Mouse (Mus musculus) hematopoietic stem cell, adult 5-6 weeks (primary cell): ENCODE data around the gene Fars2. TPM values are rescaled to one million over a fixed set of nuclear protein-coding genes. Genes with fewer than 3 reads are reported as not detected.

ENCODE experiments used
- ATAC-seq, 2 experiments: fragments of 125-278 bp in 1 of 2; replicated peaks in 1 of 2; 2 replicates each; pipeline ENCODE4 v1.8.0; 2016 to 2017; ENCODE audit warnings: inconsistent platforms in 2 of 2, mild to moderate bottlenecking in 2 of 2, moderate number of reproducible peaks in 2 of 2, low read depth in 1 of 2, moderate TSS enrichment in 1 of 2; ENCODE audit not compliant: low FRiP score in 2 of 2, poor library complexity in 2 of 2, severe bottlenecking in 2 of 2, insufficient read depth in 1 of 2, low TSS enrichment in 1 of 2
- total RNA-seq: library from RNA; stranded (forward); fragments of 172-1452, 232-1000 nt; gene quantifications from 2 replicates; pipeline ENCODE4 v1.2.3, GENCODE M21; 2017

The Fars2 gene
- total RNA-seq, 1 experiment from 2014 or later = 80.1 TPM

DNA sequence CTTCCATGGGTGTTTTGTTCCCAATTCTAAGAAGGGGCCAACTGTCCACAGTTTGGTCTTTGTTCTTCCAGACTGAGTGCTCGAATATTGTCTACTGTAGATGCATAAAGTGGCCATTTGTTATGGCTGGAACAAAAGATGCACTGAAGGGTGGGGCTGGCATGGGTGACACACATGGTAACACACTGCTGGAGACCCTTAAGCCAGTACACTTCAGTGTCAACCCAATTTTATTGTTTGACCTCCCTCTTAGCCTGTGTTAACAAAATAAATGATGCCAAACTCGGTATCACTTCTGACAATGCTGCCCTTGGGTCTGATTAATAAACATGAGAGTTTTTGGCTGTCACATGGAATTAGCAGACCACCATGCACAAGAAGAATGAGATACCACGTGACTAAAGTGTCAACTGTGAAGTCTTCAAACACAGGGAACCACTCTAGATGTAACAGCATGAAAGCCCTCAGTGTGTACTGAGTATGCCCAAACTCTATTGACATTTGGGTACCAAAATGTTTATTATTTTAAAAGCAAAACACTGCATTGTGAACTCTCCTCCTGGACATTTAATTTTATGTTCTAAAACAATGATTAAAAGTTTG, 590.0 kb downstream of the Fars2 start:
- no peak for ATAC-seq

DNA sequence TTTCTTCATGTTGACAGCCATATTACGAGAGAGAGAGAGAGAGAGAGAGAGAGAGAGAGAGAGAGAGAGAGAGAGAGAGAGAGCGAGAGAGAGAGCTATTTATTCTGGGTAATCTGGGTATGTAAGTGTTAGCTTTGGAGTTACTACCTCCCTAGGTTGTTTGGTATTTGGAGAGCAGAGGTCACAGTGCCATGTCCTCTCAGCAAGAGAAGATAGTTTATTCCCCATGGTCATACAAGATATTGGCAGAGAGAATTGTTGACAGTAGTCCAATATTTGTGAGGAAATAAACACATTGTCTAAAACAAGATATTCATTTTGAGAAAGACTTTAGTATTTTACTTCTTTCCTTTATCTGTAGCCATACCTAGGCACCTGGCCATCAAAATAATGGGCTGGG, 596.9 kb downstream of the Fars2 start:
- no peak for ATAC-seq

DNA sequence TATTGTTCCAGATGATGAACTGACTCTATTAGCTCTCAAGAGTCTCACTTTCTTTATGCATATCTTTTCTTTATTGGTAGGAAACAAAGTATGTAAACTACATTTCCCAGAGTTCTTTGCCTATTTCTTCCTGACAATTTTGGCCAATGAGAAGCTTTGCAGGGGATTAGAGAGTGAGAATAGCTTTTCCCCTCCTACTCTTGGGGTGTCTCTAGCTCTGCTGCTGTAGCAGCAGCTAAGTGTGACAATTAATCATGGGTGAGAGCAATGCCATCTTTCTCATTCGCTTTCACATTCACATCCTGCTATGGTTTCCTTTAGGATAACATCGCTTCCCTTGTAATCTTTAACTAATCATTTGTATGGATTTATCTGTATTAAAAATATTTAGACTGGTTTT, 599.5 kb downstream of the Fars2 start:
- no peak for ATAC-seq

DNA sequence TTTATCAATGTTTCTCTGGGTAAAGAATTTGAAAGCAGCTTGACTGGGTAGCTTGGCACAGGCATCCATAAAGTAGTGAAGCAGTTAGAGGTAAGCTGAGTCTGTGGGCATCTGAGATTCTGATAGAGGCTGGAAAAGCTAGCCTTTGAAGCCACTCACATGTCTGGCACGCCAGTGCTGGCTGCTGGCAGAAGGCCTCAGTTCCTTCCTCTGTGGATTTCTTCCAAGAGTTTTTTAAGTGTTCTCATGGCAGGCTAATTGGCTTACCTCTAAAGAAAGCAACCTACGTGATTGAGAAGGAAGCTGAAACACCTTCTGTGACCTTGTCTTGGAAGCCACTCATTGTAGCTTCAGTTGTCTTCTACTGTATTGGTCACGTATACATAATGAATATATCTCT, 600.2 kb downstream of the Fars2 start:
- ATAC-seq = no peak

DNA sequence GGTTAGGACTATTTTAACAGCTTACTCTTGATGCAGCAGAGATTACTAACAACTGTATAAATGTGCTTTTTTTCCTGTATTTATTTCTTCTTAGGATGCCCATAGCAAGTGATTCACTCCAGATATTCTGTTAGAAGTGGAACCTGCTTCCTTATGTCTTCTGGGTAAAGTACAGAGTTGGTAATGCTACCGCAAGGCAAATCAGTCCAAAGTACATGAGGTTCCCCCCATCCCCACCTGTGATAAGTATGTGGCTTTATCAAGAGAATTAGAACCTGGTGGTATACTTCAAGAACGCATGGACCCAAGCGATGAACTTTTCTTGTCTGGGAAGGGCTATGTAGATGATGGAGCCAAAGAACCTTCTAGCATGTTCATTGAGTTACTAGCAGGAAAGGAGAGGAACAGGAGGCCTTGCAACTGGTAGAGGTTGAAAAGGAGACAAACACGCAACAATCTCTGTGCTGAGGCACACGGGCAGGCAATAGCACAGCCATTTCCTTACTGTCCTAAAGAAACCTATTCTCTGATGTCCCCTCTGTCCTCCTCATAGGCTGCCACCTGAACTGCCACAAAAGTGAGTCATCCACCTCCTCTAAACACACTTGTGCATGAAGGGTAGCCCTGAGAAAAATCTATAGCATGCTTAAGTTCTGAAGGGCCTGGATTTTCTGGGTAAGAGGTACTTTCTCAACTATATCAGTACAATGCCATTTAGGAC, 603.2 kb downstream of the Fars2 start:
- no peak for ATAC-seq

DNA sequence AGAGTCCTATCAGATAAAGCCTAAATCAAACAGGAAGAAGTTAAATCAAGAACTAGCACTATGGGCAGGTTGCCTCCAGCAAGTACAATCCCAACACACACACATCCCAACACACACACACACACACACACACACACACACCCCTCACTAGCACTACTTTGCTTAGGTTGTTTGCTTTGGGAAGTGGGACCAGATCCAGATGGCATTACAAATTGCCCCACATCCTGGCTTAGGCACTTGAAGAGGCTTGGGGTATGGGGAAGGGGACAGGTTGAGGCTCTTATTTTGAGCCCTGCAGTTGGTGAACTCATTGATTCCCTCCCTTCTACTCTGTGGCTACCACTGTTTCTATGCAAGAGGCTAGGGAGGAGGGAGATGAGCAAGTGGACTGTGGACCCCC, 605.1 kb downstream of the Fars2 start:
- ATAC-seq = no peak

DNA sequence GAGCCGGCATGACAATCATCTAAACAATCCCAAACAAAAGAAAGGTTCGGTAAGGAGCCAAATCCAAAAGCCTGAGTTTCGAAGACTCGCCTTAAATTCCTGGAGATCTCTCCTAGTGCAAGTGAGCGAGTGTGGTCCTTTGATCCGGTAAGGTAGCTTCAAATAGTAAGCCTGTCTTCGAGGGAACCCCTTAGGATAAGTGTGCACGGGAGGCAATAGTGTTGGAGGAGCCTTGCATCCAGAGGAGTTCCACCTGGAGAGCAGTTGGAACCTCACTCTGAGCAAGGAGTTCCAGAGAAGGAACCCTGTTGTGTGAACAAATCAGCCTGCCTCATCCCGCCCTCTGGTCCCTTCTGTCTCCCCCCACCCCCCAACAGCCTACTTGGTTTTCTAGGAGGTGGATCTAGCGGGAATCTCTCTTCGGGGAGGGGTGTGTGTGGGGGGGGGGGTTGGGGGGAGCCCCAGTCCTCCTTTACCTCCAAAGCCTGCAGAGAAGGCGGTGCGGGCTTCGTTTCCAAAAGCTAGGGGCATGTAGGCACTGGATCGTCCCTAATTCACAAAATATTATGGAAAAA, 606.6 kb downstream of the Fars2 start:
- no peak for ATAC-seq

DNA sequence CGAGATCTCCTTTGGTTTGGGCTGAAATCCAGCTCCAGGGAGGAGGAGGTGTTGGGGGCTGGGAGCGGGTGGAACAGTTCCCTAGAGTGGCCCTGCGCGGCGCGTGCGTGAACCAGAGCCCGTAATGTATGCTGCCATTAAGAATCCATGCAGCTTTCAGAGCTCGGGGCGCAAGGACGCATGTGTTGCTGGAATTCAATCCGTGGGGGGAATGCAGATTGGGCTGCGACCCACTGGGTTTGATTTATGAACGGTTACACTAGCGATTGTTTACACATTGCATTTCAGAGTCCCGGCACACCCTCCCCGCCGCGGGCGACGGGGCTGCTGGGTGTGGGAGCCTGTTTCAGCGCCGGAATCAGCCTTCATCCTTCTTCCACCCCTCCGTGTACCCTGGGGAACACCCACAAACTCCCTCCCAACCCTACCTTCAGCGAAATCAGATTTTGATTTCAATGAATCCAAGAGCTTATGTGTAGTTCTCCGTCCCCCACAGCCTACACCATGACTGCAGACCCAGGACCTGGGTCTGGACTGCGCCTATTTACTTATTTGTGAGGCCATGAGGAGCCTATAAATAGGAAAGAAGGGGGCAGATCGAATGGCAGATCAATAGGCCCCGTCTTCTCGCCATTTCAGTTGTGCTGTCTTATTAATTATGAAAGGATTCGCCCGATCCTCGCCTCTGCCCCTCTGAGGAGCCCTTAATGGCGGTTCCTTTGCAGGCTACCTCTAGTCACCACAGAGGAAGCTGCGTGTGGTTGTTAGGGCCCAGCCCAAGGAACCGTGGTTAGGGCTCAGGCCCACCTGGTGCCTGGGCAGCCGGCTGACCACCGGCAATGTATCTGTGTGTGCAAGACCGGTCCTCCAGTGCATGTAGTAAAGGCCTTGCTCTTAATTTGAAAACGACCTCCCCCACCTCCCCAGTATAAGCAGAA, 607.6 kb downstream of the Fars2 start:
- peak in 1 of 2 experiments; percentile 22; a peak in 1 of 4 replicates for ATAC-seq

DNA sequence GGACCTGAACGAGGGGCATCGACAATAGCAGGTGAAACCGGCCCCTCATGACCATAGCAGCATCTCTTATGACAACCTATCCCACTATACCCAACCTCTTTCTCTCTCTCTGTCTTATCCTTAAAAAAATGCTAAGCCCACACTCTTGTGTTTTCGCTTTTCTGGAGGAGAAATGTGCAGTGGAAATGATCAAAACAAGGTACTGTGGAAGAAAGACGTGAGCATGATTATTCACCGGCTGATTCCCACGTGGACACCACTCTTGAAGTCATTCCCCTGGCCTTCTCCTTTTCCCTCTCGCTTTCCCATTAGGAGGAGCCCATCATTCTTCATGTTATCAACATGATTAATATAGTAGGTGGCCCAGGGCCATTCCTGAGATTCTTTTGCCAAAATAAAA, 608.7 kb downstream of the Fars2 start:
- ATAC-seq = no peak

DNA sequence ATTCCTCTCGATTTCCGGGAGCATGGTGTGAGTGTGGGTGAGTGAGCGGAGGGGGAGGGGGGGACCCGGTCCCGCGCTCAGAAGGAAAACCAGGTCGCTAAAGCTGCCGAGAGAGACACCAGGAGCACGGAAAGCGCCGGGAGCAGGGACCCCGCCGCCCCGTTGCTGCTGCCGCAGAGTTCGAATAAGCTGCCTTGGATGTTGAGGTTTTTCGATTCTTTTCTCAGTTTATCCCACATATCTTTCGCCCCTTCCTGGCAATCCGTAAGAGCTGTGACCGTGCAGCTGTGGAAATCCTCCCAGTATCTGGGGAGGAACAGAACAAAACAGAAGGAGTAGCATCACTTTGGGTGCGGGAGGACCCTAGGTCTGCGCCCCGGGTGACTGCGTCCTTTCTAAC, 609.3 kb downstream of the Fars2 start:
- no peak for ATAC-seq

DNA sequence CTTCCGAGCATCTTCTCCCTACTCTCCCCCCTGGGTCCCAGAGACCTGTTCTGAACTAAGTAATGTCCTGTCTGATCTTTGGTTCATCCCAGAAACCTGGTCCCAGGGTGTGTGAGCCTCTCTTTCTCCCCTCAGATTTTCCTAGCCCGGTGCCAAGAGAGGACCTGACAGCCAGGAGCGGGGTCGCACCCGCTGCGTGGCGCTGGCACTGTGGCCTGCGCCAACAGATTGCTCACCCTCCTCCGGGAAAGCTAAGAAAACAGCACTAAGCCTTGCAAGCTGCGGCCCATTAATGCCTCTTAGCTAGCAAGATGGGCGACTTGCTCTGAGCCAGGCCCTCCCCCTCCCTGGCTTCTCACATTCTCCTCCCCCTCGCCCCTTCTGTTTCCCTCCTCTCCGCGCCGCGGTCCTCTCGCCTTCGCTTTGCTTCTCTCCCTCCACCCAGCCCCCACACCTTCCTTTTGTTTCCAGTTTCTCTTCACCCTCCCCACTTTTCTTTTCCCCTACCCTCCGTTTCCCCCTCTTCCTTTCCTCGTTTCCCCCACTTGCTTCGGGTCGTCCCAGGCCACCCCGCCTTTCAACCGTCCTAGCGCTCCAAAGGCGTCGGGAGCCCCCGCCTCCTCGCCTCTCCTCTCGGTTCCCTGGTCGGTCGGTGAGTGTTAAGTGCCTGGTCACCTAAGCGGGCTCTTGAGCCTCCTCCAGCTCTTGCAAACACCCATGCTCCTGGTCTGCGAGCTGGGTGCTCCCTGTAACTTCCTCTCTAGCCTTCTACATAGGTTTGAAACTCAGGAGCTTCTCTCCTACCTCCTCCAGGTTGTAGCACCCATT, 610.0 kb downstream of the Fars2 start:
- ATAC-seq = no peak

DNA sequence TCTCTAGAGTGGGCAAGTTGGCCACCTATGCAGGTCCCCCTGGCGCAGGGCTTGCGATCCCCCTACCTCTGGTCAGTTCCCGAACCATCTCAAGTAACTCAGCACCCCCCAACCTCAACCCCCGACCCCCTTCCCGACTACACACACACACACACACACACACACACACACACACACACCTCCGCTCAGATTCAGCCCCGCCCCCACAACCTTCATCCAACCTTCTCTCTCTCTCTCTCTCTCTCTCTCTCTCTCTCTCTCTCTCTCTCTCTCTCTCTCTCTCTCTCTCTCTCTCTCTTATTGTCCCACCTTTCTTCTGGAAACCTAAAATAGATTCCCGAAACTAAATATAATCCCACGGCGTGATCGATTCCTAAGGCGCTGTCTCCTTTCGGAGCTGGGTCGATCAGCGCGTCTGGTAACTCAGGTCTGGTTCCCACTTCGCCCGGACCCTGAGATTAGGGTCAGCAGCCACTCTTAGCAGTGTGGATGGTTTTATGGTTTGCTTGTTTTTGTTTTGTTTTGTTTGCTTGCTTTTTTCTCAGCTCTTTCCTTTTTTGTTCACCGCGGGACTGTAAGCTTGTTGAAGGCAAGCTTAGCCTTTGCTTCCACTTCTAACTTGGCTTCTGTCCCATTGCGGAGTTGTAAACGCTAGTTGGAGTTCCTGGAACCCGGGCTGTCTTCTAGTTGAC, 610.7 kb downstream of the Fars2 start:
- ATAC-seq = no peak

DNA sequence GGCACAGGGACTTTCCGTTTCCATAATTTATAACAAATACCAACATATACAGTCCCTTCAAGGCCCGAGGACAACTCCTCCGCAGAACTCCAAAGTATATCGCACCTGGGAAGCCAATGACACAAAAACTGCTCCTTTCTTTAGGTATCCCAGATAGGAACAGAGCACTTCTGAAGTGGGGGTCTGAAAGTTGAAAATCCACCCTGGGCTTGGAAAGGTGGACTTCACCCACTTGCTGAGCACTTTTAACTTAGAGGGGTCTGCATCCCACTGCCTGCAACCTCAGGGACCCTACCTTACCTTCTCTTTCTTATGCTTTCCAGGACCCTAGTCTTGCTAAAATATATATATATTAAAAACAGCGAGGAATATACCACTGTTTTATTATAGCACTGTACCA, 611.3 kb downstream of the Fars2 start:
- no peak for ATAC-seq

DNA sequence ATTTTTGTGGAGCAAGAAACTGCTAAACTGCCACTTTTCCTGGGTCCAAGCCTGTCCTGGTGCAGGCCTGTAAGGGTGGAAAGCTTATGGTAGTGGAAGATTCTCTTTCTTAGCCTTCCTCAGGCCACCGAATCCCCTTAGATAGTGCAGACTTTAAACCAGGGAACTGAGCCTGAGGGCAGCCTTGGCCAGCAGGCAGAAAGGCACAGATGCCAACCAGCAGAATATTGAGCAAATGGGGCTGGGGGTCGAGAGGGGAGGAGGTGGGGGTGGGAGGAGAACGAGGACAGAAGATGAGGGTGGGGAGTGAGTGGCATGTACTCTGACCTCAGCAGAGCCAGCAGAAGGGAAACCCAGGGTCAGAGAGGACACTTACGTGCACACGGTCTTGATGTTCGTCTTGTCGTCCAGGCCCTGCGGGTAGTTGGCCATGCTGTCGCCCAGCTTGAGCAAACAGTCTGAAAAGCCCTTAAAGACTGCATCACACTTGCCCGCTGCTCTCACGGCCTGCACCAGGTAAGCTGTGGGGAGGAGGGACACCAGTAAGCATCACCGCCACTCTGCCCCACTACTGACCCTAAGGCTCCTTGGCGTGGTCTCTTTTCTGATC, 612.6 kb downstream of the Fars2 start:
- ATAC-seq = no peak

DNA sequence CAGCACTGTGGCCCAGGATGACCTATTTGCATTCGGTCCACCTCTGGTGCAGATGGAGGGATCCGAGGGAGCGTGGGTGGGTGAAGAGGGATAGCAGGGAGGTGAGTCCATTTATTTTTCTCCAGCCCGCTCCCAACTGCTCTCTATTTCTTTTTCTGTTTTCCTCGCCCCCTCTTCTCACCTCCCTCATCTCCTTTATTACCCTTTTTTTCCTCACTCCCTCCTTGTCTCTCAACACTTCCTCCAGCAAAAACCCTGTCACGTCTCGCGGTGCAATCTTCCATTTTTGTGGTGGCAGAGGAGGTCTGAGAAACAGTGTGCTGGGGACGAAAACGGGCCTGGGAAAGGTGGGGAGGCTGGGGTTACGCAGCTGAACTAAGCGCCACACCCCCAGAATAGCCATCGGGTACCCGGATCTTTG, 613.1 kb downstream of the Fars2 start:
- ATAC-seq = no peak
